Mouse (Mus musculus) liver, embryonic 14.5 days (tissue): ENCODE results near the gene Mapre3.

Experiments used
- CTCF ChIP-seq: IDR thresholded peaks from 2 replicates; pipeline ENCODE4 v1.5.1; 2016; ENCODE audit warnings: antibody characterized with exemption, low read depth, control low read depth
- EP300 ChIP-seq: IDR thresholded peaks from 2 replicates; pipeline ENCODE4 v1.6.1; 2016; ENCODE audit warnings: antibody characterized with exemption, low read depth

- TF ChIP-seq CTCF (no peak), EP300 (no peak)
Observed at GRCm38 (mm10) chr5:30914849-30915248, 100.4 kb downstream of the Mapre3 start.
